Mouse (Mus musculus): Measurements from ENCODE around the gene Dst.

GRCm38 (mm10) chr1:34129691-34130090, 221.7 kb downstream of the Dst start:
- TF ChIP-seq CHD2 (IDR thresholded peaks at IDR 0.05; ENCODE audit: low read length) (no peak), EP300 (IDR thresholded peaks at IDR 0.05; ENCODE audit: low read depth in 1 of 2, low read length in 2 of 2) (no peak), CHD1 (IDR thresholded peaks at IDR 0.05; ENCODE audit: low read depth, low read length) (no peak), USF2 (IDR thresholded peaks at IDR 0.05; ENCODE audit: borderline replicate concordance in 1 of 2, insufficient read depth in 1 of 2, low read depth in 1 of 2, low read length in 2 of 2) (no peak), USF1 (IDR thresholded peaks at IDR 0.05; ENCODE audit: low read depth, low read length) (no peak), SMC3 (IDR thresholded peaks at IDR 0.05; ENCODE audit: low read depth, low read length) (no peak), CTCF (IDR thresholded peaks at IDR 0.05 in 2 of 3, conservative IDR thresholded peaks at IDR 0.05 in 1 of 3; ENCODE audit: control insufficient read depth in 1 of 3, insufficient read depth in 1 of 3, low read depth in 2 of 3, low read length in 3 of 3, poor library complexity in 1 of 3, severe bottlenecking in 1 of 3) (no peak), HCFC1 (IDR thresholded peaks at IDR 0.05; ENCODE audit: low read depth, low read length) (no peak), POLR2A (IDR thresholded peaks at IDR 0.05; ENCODE audit: control insufficient read depth in 1 of 2, insufficient read depth in 1 of 2, low read depth in 1 of 2, low read length in 2 of 2, poor library complexity in 1 of 2) (no peak), POLR2AphosphoS5 (IDR thresholded peaks at IDR 0.05; ENCODE audit: borderline replicate concordance, low read depth, low read length) (no peak), TAL1 (IDR thresholded peaks at IDR 0.05; ENCODE audit: low read length) (no peak), MAZ (IDR thresholded peaks at IDR 0.05; ENCODE audit: low read depth, low read length) (no peak)

Data from MEL (cell line).